Mouse (Mus musculus) heart, embryonic 11.5 days (tissue): ENCODE data around the gene Bicdl1. TPM values are rescaled to one million over a fixed set of nuclear protein-coding genes. Genes with fewer than 3 reads are reported as not detected.

ENCODE experiments used
- ATAC-seq: fragments of 200-750 bp; cut with Nextera tagmentation; replicated peaks from 2 replicates; pipeline ENCODE4 v1.8.0; 2017; ENCODE audit warnings: moderate library complexity; ENCODE audit not compliant: insufficient number of reproducible peaks, low FRiP score, low TSS enrichment
- H3K27ac ChIP-seq: fragments of 300-500 bp; sonication (generic); 2 replicates; pipeline ENCODE4 v1.5.1; 2014; ENCODE audit warnings: mild to moderate bottlenecking, low read depth, low read length
- H3K27me3 ChIP-seq: fragments of 300-500 bp; sonication (generic); 2 replicates; pipeline ENCODE4 v1.6.1; 2014; ENCODE audit warnings: mild to moderate bottlenecking, low read length, mixed read lengths; ENCODE audit not compliant: control insufficient read depth, insufficient read depth
- H3K36me3 ChIP-seq: fragments of 300-500 bp; sonication (generic); 2 replicates; pipeline ENCODE4 v1.6.1; 2014; ENCODE audit warnings: mild to moderate bottlenecking, low read length, moderate library complexity, mixed read lengths; ENCODE audit not compliant: control insufficient read depth, insufficient read depth
- H3K4me1 ChIP-seq: fragments of 300-500 bp; sonication (generic); 2 replicates; pipeline ENCODE4 v1.6.1; 2014; ENCODE audit warnings: low read length; ENCODE audit not compliant: control insufficient read depth, insufficient read depth
- H3K4me2 ChIP-seq: fragments of 300-500 bp; sonication (generic); 2 replicates; pipeline ENCODE4 v1.6.1; 2014; ENCODE audit warnings: mild to moderate bottlenecking, moderate library complexity
- H3K4me3 ChIP-seq: fragments of 300-500 bp; sonication (generic); 2 replicates; pipeline ENCODE4 v1.5.1; 2014; ENCODE audit warnings: low read depth, low read length
- H3K9ac ChIP-seq: fragments of 300-500 bp; sonication (generic); 2 replicates; pipeline ENCODE4 v1.6.1; 2014; ENCODE audit warnings: mild to moderate bottlenecking, low read depth, low read length, moderate library complexity
- H3K9me3 ChIP-seq: fragments of 300-500 bp; sonication (generic); replicated peaks from 2 replicates; pipeline ENCODE4 v1.6.1; 2016; ENCODE audit warnings: low read length; ENCODE audit not compliant: control insufficient read depth
- WGBS: fragments of 180-500 bp; shearing (Covaris S2); extraction: QIAGEN DNeasy Blood & Tissue Kit; methylation state at CpG from one replicate; pipeline ENCODE4 v1.1.7; 2014; ENCODE audit not compliant: insufficient replicate concordance; 5-methylcytosine and 5-hydroxymethylcytosine counted together
- polyA plus RNA-seq: library from polyadenylated mRNA; unstranded; fragments of >200 nt; fragmentation: Nextera tagmentation; extraction: Ambion mirVana; gene quantifications from 2 replicates; pipeline ENCODE4 v1.2.1, GENCODE M21; 2014

The Bicdl1 gene
- polyA plus RNA-seq: 4.4 and 6.6 TPM in 2 replicates

GRCm38 (mm10) chr5:115731001-115731731 lies at the start of gene Bicdl1:
TSS of gene Bicdl1 (minus strand) at chr5:115731621.
- peaks cover 6% of the 10 kb centered on the region; the same call in 1 of the 2 replicates for H3K4me1 ChIP-seq
- no peaks in the 10 kb centered on the region for H3K36me3 ChIP-seq
- peak within 1 kb of the TSS; percentile 39; the same call in 1 of the 2 replicates for H3K9ac ChIP-seq
- H3K27ac ChIP-seq: no peak within 1 kb of the TSS
- peak within 1 kb of the TSS; percentile 100 for H3K4me2 ChIP-seq
- WGBS: under 1% methylated on average over 56 of the region's 83 CpGs
- peaks cover 21% of the 10 kb centered on the region for H3K27me3 ChIP-seq
- peak within 1 kb of the TSS; percentile 69 for H3K4me3 ChIP-seq
- peak; percentile 58; the same call in 1 of the 2 replicates for ATAC-seq
- no peaks in the 10 kb centered on the region for H3K9me3 ChIP-seq

- Histone ChIP-seq H3K9ac (no peak overlapping the region), H3K27ac (no peak overlapping the region), H3K4me1 (no peaks in the 10 kb centered on the region), H3K4me3 (no peak overlapping the region), H3K36me3 (no peaks in the 10 kb centered on the region), H3K9me3 (no peaks in the 10 kb centered on the region), H3K27me3 (no peaks in the 10 kb centered on the region), H3K4me2 (no peak overlapping the region)
- WGBS: 60% methylated on average over 4 of the region's 4 CpGs
- ATAC-seq: no peak
These were observed 45.5 kb upstream of the Bicdl1 start for GRCm38 (mm10) chr5:115776911-115777310.

- ATAC-seq: no peak
- Histone ChIP-seq H3K9me3 (no peaks in the 10 kb centered on the region), H3K4me2 (no peak overlapping the region), H3K4me3 (no peak overlapping the region), H3K27me3 (no peaks in the 10 kb centered on the region), H3K4me1 (no peaks in the 10 kb centered on the region), H3K27ac (no peak overlapping the region), H3K36me3 (no peaks in the 10 kb centered on the region), H3K9ac (no peak overlapping the region)
- WGBS: 65% methylated on average over 4 of the region's 4 CpGs
These were observed 43.9 kb upstream of the Bicdl1 start for GRCm38 (mm10) chr5:115775350-115775749.

- WGBS: 84% methylated on average over 4 of the region's 4 CpGs
- Histone ChIP-seq H3K4me1 (no peaks in the 10 kb centered on the region), H3K9me3 (peaks cover 5% of the 10 kb centered on the region; the same call in 1 of the 2 replicates), H3K9ac (no peak overlapping the region), H3K4me2 (no peak overlapping the region), H3K27ac (no peak overlapping the region), H3K36me3 (no peaks in the 10 kb centered on the region), H3K4me3 (no peak overlapping the region), H3K27me3 (no peaks in the 10 kb centered on the region)
- ATAC-seq: no peak
These were observed 38.6 kb upstream of the Bicdl1 start for GRCm38 (mm10) chr5:115770048-115770447.

GRCm38 (mm10) chr5:115769116-115769515 lies 37.7 kb upstream of the Bicdl1 start:
- Histone ChIP-seq H3K36me3 (no peaks in the 10 kb centered on the region), H3K9me3 (peaks cover 5% of the 10 kb centered on the region; the same call in 1 of the 2 replicates), H3K27me3 (no peaks in the 10 kb centered on the region), H3K4me3 (no peak overlapping the region), H3K27ac (no peak overlapping the region), H3K9ac (no peak overlapping the region), H3K4me2 (no peak overlapping the region), H3K4me1 (no peaks in the 10 kb centered on the region)
- WGBS: 89% methylated on average over 4 of the region's 4 CpGs
- no peak for ATAC-seq

GRCm38 (mm10) chr5:115766821-115767220 lies 35.4 kb upstream of the Bicdl1 start:
- Histone ChIP-seq H3K27ac (no peak overlapping the region), H3K27me3 (no peaks in the 10 kb centered on the region), H3K9ac (no peak overlapping the region), H3K4me2 (no peak overlapping the region), H3K9me3 (peaks cover 5% of the 10 kb centered on the region; the same call in 1 of the 2 replicates), H3K4me3 (no peak overlapping the region), H3K4me1 (no peaks in the 10 kb centered on the region), H3K36me3 (no peaks in the 10 kb centered on the region)
- WGBS: 79% methylated on average over 8 of the region's 8 CpGs
- no peak for ATAC-seq

GRCm38 (mm10) chr5:115763981-115764380 lies 32.6 kb upstream of the Bicdl1 start:
- WGBS: 73% methylated on average over 2 of the region's 2 CpGs
- H3K9ac ChIP-seq: no peak overlapping the region
- H3K27me3 ChIP-seq: no peaks in the 10 kb centered on the region
- H3K27ac ChIP-seq: no peak overlapping the region
- H3K9me3 ChIP-seq: no peaks in the 10 kb centered on the region
- no peak for ATAC-seq
- H3K4me2 ChIP-seq: no peak overlapping the region
- no peaks in the 10 kb centered on the region for H3K36me3 ChIP-seq
- H3K4me3 ChIP-seq: no peak overlapping the region
- no peaks in the 10 kb centered on the region for H3K4me1 ChIP-seq

- WGBS: 54% methylated on average over 11 of the region's 11 CpGs
- Histone ChIP-seq H3K9me3 (no peaks in the 10 kb centered on the region), H3K27me3 (no peaks in the 10 kb centered on the region), H3K4me2 (no peak overlapping the region), H3K4me1 (no peaks in the 10 kb centered on the region), H3K9ac (no peak overlapping the region), H3K4me3 (no peak overlapping the region), H3K36me3 (no peaks in the 10 kb centered on the region), H3K27ac (no peak overlapping the region)
- no peak for ATAC-seq
These were observed 29.5 kb upstream of the Bicdl1 start for GRCm38 (mm10) chr5:115760903-115761302.
